Mouse (Mus musculus) kidney, embryonic 14.5 days (tissue): ENCODE measurements around the gene Gdf3. TPM values are rescaled to one million over a fixed set of nuclear protein-coding genes. Genes with fewer than 3 reads are reported as not detected.

Source experiments
- ATAC-seq: fragments of 200-750 bp; cut with Nextera tagmentation; 2 replicates; pipeline ENCODE4 v1.8.0; 2017; ENCODE audit warnings: moderate number of reproducible peaks, mild to moderate bottlenecking, moderate TSS enrichment, moderate library complexity; ENCODE audit not compliant: low FRiP score, low TSS enrichment
- H3K27ac ChIP-seq: fragments of 300-500 bp; sonication (generic); 2 replicates; pipeline ENCODE4 v1.5.1; 2014; ENCODE audit warnings: low read depth, mild to moderate bottlenecking, low read length, moderate library complexity, mixed read lengths
- H3K27me3 ChIP-seq: fragments of 300-500 bp; sonication (generic); 2 replicates; pipeline ENCODE4 v1.6.1; 2014; ENCODE audit warnings: mild to moderate bottlenecking, low read length; ENCODE audit not compliant: control insufficient read depth, insufficient read depth
- H3K36me3 ChIP-seq: fragments of 300-500 bp; sonication (generic); 2 replicates; pipeline ENCODE4 v1.6.1; 2014; ENCODE audit warnings: low read length, mixed read lengths; ENCODE audit not compliant: control insufficient read depth, insufficient read depth
- H3K4me1 ChIP-seq: fragments of 300-500 bp; sonication (generic); 2 replicates; pipeline ENCODE4 v1.6.1; 2014; ENCODE audit warnings: low read length, mixed read lengths; ENCODE audit not compliant: control insufficient read depth, insufficient read depth
- H3K4me2 ChIP-seq: fragments of 300-500 bp; sonication (generic); replicated peaks from 2 replicates; pipeline ENCODE4 v1.6.1; 2014; ENCODE audit warnings: low read depth, mild to moderate bottlenecking, low read length
- H3K4me3 ChIP-seq: fragments of 300-500 bp; sonication (generic); 2 replicates; pipeline ENCODE4 v1.5.1; 2014; ENCODE audit warnings: mild to moderate bottlenecking, low read length
- H3K9ac ChIP-seq: fragments of 300-500 bp; sonication (generic); 2 replicates; pipeline ENCODE4 v1.6.1; 2014; ENCODE audit warnings: low read depth, mild to moderate bottlenecking, low read length, moderate library complexity
- H3K9me3 ChIP-seq: fragments of 300-500 bp; sonication (generic); 2 replicates; pipeline ENCODE4 v1.6.1; 2016; ENCODE audit warnings: low read length; ENCODE audit not compliant: control insufficient read depth
- WGBS: fragments of 180-500 bp; shearing (Covaris S2); extraction: QIAGEN DNeasy Blood & Tissue Kit; methylation state at CpG from one replicate; pipeline ENCODE4 v1.1.7; 2014; 5-methylcytosine and 5-hydroxymethylcytosine counted together
- polyA plus RNA-seq: library from polyadenylated mRNA; unstranded; fragments of >200 nt; fragmentation: Nextera tagmentation; extraction: Ambion mirVana; gene quantifications from 2 replicates; pipeline ENCODE4 v1.2.1, GENCODE M21; 2014

The Gdf3 gene
- polyA plus RNA-seq, 1 experiment from 2014 or later = not detected

GRCm38 (mm10) chr6:122612426-122612825 is 2.5 kb upstream of the Gdf3 start:
- H3K27ac ChIP-seq = no peak overlapping the region
- no peaks in the 10 kb centered on the region for H3K27me3 ChIP-seq
- H3K9ac ChIP-seq = no peak overlapping the region
- H3K9me3 ChIP-seq = no peaks in the 10 kb centered on the region
- ATAC-seq = no peak
- no peaks in the 10 kb centered on the region for H3K36me3 ChIP-seq
- 81% methylated on average over 4 of the region's 4 CpGs for WGBS
- no peaks in the 10 kb centered on the region for H3K4me1 ChIP-seq
- no peak overlapping the region for H3K4me2 ChIP-seq
- no peak overlapping the region for H3K4me3 ChIP-seq

GRCm38 (mm10) chr6:122609377-122609728 is 534 bp downstream of the Gdf3 start:
- H3K9me3 ChIP-seq = no peaks in the 10 kb centered on the region
- no peak for ATAC-seq
- no peaks in the 10 kb centered on the region for H3K4me1 ChIP-seq
- H3K4me3 ChIP-seq = no peak overlapping the region
- H3K9ac ChIP-seq = no peak overlapping the region
- H3K27ac ChIP-seq = no peak overlapping the region
- no peak overlapping the region for H3K4me2 ChIP-seq
- H3K27me3 ChIP-seq = no peaks in the 10 kb centered on the region
- WGBS = 69% methylated on average over 9 of the region's 9 CpGs
- no peaks in the 10 kb centered on the region for H3K36me3 ChIP-seq

GRCm38 (mm10) chr6:122608434-122609376 is 1.2 kb downstream of the Gdf3 start:
- H3K36me3 ChIP-seq = no peaks in the 10 kb centered on the region
- H3K9me3 ChIP-seq = no peaks in the 10 kb centered on the region
- H3K27ac ChIP-seq = no peak overlapping the region
- no peaks in the 10 kb centered on the region for H3K27me3 ChIP-seq
- no peak overlapping the region for H3K4me2 ChIP-seq
- no peaks in the 10 kb centered on the region for H3K4me1 ChIP-seq
- H3K9ac ChIP-seq = no peak overlapping the region
- 85% methylated on average over 10 of the region's 10 CpGs for WGBS
- no peak for ATAC-seq
- H3K4me3 ChIP-seq = no peak overlapping the region

GRCm38 (mm10) chr6:122607700-122608099 is 2.2 kb downstream of the Gdf3 start:
- Histone ChIP-seq H3K27ac (no peak overlapping the region), H3K9me3 (no peaks in the 10 kb centered on the region), H3K4me2 (no peak overlapping the region), H3K4me1 (no peaks in the 10 kb centered on the region), H3K4me3 (no peak overlapping the region), H3K27me3 (no peaks in the 10 kb centered on the region), H3K9ac (no peak overlapping the region), H3K36me3 (no peaks in the 10 kb centered on the region)
- no peak for ATAC-seq
- 88% methylated on average over 12 of the region's 12 CpGs for WGBS

GRCm38 (mm10) chr6:122606661-122607060 is 3.2 kb downstream of the Gdf3 start:
- H3K36me3 ChIP-seq = no peaks in the 10 kb centered on the region
- H3K4me1 ChIP-seq = no peaks in the 10 kb centered on the region
- H3K4me2 ChIP-seq = no peak overlapping the region
- no peak for ATAC-seq
- H3K4me3 ChIP-seq = no peak overlapping the region
- no peaks in the 10 kb centered on the region for H3K27me3 ChIP-seq
- 90% methylated on average over 11 of the region's 11 CpGs for WGBS
- no peak overlapping the region for H3K27ac ChIP-seq
- no peaks in the 10 kb centered on the region for H3K9me3 ChIP-seq
- no peak overlapping the region for H3K9ac ChIP-seq

- Histone ChIP-seq H3K4me1 (no peaks in the 10 kb centered on the region), H3K4me3 (no peak overlapping the region), H3K27me3 (no peaks in the 10 kb centered on the region), H3K27ac (no peak overlapping the region), H3K4me2 (no peak overlapping the region), H3K36me3 (no peaks in the 10 kb centered on the region), H3K9ac (no peak overlapping the region), H3K9me3 (no peaks in the 10 kb centered on the region)
- ATAC-seq = no peak
- WGBS = 92% methylated on average over 8 of the region's 8 CpGs
Observed at GRCm38 (mm10) chr6:122605483-122605882, 4.4 kb downstream of the Gdf3 start.

- no peak overlapping the region for H3K4me2 ChIP-seq
- no peaks in the 10 kb centered on the region for H3K9me3 ChIP-seq
- no peak overlapping the region for H3K27ac ChIP-seq
- no peaks in the 10 kb centered on the region for H3K36me3 ChIP-seq
- H3K4me3 ChIP-seq = no peak overlapping the region
- no peak for ATAC-seq
- no peak overlapping the region for H3K9ac ChIP-seq
- H3K27me3 ChIP-seq = no peaks in the 10 kb centered on the region
- H3K4me1 ChIP-seq = no peaks in the 10 kb centered on the region
Observed at GRCm38 (mm10) chr6:122604260-122604659, 5.6 kb downstream of the Gdf3 start.

GRCm38 (mm10) chr6:122602992-122603322 is 6.9 kb downstream of the Gdf3 start:
- no peak for ATAC-seq
- Histone ChIP-seq H3K27ac (no peak overlapping the region), H3K36me3 (no peaks in the 10 kb centered on the region), H3K4me1 (no peaks in the 10 kb centered on the region), H3K27me3 (no peaks in the 10 kb centered on the region), H3K9me3 (no peaks in the 10 kb centered on the region), H3K4me2 (peak overlapping the region; percentile 38; the same call in 1 of the 2 replicates), H3K9ac (no peak overlapping the region), H3K4me3 (no peak overlapping the region; the same call in 1 of the 2 replicates)
- WGBS = 32% methylated on average over 1 of the region's 1 CpGs

GRCm38 (mm10) chr6:122602242-122602991 is 7.5 kb downstream of the Gdf3 start, which contains the start of gene Apobec1:
Gene Apobec1 (minus strand): TSS chr6:122602444.
- H3K4me2 ChIP-seq = peak within 1 kb of the TSS; percentile 38
- peak within 1 kb of the TSS; percentile 46 for H3K4me3 ChIP-seq
- WGBS = 11% methylated on average over 22 of the region's 22 CpGs
- peak within 1 kb of the TSS; percentile 53; the same call in 1 of the 2 replicates for H3K9ac ChIP-seq
- H3K9me3 ChIP-seq = no peaks in the 10 kb centered on the region
- H3K27ac ChIP-seq = no peak within 1 kb of the TSS
- H3K36me3 ChIP-seq = no peaks in the 10 kb centered on the region
- ATAC-seq = peak; percentile 89
- no peaks in the 10 kb centered on the region for H3K27me3 ChIP-seq
- no peaks in the 10 kb centered on the region for H3K4me1 ChIP-seq
